Mouse (Mus musculus) lung, embryonic 15.5 days (tissue): ENCODE data around the gene Artn. TPM values are rescaled to one million over a fixed set of nuclear protein-coding genes. Genes with fewer than 3 reads are reported as not detected.

Experiments used
- ATAC-seq: fragments of 200-750 bp; cut with Nextera tagmentation; 2 replicates; pipeline ENCODE4 v1.8.0; 2017; ENCODE audit warnings: moderate number of reproducible peaks, borderline replicate concordance; ENCODE audit not compliant: low FRiP score, low TSS enrichment; ENCODE audit errors: extremely low read depth
- H3K27ac ChIP-seq: fragments of 300-500 bp; sonication (generic); 2 replicates; pipeline ENCODE4 v1.5.1; 2015; ENCODE audit warnings: moderate library complexity, mild to moderate bottlenecking, inconsistent platforms
- H3K27me3 ChIP-seq: fragments of 300-500 bp; sonication (generic); 2 replicates; pipeline ENCODE4 v1.6.1; 2015; ENCODE audit warnings: inconsistent platforms
- H3K36me3 ChIP-seq: fragments of 300-500 bp; sonication (generic); 2 replicates; pipeline ENCODE4 v1.6.1; 2015; ENCODE audit warnings: inconsistent platforms
- H3K4me1 ChIP-seq: fragments of 300-500 bp; sonication (generic); 2 replicates; pipeline ENCODE4 v1.6.1; 2015; ENCODE audit warnings: inconsistent platforms
- H3K4me2 ChIP-seq: fragments of 300-500 bp; sonication (generic); 2 replicates; pipeline ENCODE4 v1.6.1; 2015; ENCODE audit warnings: inconsistent platforms, mild to moderate bottlenecking, moderate library complexity
- H3K4me3 ChIP-seq: fragments of 300-500 bp; sonication (generic); 2 replicates; pipeline ENCODE4 v1.5.1; 2015; ENCODE audit warnings: mild to moderate bottlenecking, inconsistent platforms
- H3K9ac ChIP-seq: fragments of 300-500 bp; sonication (generic); 2 replicates; pipeline ENCODE4 v1.6.1; 2015; ENCODE audit warnings: inconsistent platforms
- H3K9me3 ChIP-seq: fragments of 300-500 bp; sonication (generic); 2 replicates; pipeline ENCODE4 v1.6.1; 2016; ENCODE audit warnings: inconsistent platforms
- WGBS: fragments of 180-500 bp; shearing (Covaris S2); methylation state at CpG from one replicate; pipeline ENCODE4 v1.1.7; 2015; 5-methylcytosine and 5-hydroxymethylcytosine counted together
- polyA plus RNA-seq: library from polyadenylated mRNA; unstranded; fragments of >200 nt; fragmentation: Nextera tagmentation; extraction: Ambion mirVana; gene quantifications from 2 replicates; pipeline ENCODE4 v1.2.1, GENCODE M21; 2015

Artn gene
- polyA plus RNA-seq, 1 experiment from 2014 or later, result 3.1 TPM

GRCm38 (mm10) chr4:117887133-117887532 is 42.4 kb downstream of the Artn start, which contains the start of gene Atp6v0b:
Atp6v0b (minus strand) TSS chr4:117887333.
- WGBS, result under 1% methylated on average over 37 of the region's 37 CpGs
- H3K9ac ChIP-seq, result peak within 1 kb of the TSS; percentile 84
- H3K27ac ChIP-seq, result no peak within 1 kb of the TSS
- no peaks in the 10 kb centered on the region for H3K27me3 ChIP-seq
- peaks cover 31% of the 10 kb centered on the region for H3K4me1 ChIP-seq
- peak within 1 kb of the TSS; percentile 97 for H3K4me2 ChIP-seq
- H3K36me3 ChIP-seq, result peaks cover 18% of the 10 kb centered on the region
- peak within 1 kb of the TSS; percentile 94 for H3K4me3 ChIP-seq
- peak; percentile 82 for ATAC-seq
- H3K9me3 ChIP-seq, result no peaks in the 10 kb centered on the region

DNA sequence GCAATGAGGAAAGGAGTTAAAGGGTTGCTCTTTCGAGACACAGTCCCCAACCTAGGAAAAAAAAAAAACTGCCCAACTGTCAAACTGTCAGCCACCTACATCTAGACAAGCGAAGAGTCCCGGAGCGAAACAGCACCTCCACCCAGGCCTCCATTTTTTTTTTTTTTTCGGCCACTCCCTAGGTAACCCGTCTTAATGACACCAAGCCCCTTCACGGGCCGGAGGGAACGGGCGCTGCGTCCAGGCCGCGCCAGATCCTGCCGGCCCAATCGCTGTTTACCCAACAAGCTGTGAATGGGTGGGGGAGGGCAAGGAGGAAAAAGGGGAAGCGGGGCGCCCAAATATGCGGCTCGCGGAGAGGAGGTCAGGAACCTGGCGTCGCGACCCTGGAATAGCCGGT is 42.9 kb downstream of the Artn start:
- Histone ChIP-seq H3K4me2 (peak overlapping the region; percentile 97), H3K27me3 (no peaks in the 10 kb centered on the region), H3K4me3 (peak overlapping the region; percentile 94), H3K9me3 (no peaks in the 10 kb centered on the region), H3K27ac (no peak overlapping the region), H3K4me1 (peaks cover 32% of the 10 kb centered on the region), H3K36me3 (peaks cover 18% of the 10 kb centered on the region), H3K9ac (peak overlapping the region; percentile 84)
- ATAC-seq, result peak; percentile 1; the same call in 1 of the 2 replicates
- 2% methylated on average over 24 of the region's 24 CpGs for WGBS

- WGBS, result 71% methylated on average over 9 of the region's 9 CpGs
- H3K4me2 ChIP-seq, result peak overlapping the region; percentile 97
- peaks cover 27% of the 10 kb centered on the region for H3K4me1 ChIP-seq
- no peak for ATAC-seq
- H3K4me3 ChIP-seq, result peak overlapping the region; percentile 94
- no peak overlapping the region for H3K27ac ChIP-seq
- H3K36me3 ChIP-seq, result peaks cover 18% of the 10 kb centered on the region
- no peaks in the 10 kb centered on the region for H3K27me3 ChIP-seq
- H3K9ac ChIP-seq, result peak overlapping the region; percentile 84; the same call in 1 of the 2 replicates
- H3K9me3 ChIP-seq, result no peaks in the 10 kb centered on the region
Measured at GRCm38 (mm10) chr4:117885994-117886393, 43.6 kb downstream of the Artn start.

- Histone ChIP-seq H3K4me1 (peaks cover 24% of the 10 kb centered on the region), H3K9me3 (no peaks in the 10 kb centered on the region), H3K4me2 (no peak overlapping the region), H3K4me3 (no peak overlapping the region), H3K9ac (no peak overlapping the region), H3K36me3 (peaks cover 18% of the 10 kb centered on the region), H3K27me3 (no peaks in the 10 kb centered on the region), H3K27ac (no peak overlapping the region)
- no peak for ATAC-seq
- WGBS, result 91% methylated on average over 10 of the region's 10 CpGs
Measured at GRCm38 (mm10) chr4:117885093-117885492, 44.5 kb downstream of the Artn start.

DNA sequence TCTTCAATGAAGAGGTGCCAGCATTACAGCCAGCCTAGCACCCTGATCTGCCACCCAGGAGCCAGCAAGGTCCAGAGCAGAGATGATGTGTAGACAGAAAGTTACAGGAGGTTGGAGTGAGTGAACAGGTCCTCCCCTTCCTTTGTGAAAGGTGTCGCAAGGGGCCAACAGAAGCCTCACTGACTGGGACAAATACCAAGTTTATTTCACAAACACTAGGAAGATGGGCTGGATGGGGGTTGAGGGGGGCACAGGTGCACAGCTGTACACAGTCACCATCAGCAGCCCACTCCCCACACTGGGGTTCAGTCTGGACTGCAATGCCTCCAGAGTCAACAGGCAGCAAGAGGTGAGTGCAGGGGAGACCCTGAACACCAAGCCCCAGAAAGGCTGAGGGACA is 45.4 kb downstream of the Artn start:
- Histone ChIP-seq H3K27me3 (no peaks in the 10 kb centered on the region), H3K36me3 (peaks cover 14% of the 10 kb centered on the region), H3K9me3 (no peaks in the 10 kb centered on the region), H3K4me1 (peaks cover 24% of the 10 kb centered on the region), H3K4me3 (peak overlapping the region; percentile 82; the same call in 1 of the 2 replicates), H3K9ac (no peak overlapping the region), H3K27ac (no peak overlapping the region), H3K4me2 (peak overlapping the region; percentile 91; the same call in 1 of the 2 replicates)
- WGBS, result 91% methylated on average over 1 of the region's 1 CpGs
- no peak for ATAC-seq

DNA sequence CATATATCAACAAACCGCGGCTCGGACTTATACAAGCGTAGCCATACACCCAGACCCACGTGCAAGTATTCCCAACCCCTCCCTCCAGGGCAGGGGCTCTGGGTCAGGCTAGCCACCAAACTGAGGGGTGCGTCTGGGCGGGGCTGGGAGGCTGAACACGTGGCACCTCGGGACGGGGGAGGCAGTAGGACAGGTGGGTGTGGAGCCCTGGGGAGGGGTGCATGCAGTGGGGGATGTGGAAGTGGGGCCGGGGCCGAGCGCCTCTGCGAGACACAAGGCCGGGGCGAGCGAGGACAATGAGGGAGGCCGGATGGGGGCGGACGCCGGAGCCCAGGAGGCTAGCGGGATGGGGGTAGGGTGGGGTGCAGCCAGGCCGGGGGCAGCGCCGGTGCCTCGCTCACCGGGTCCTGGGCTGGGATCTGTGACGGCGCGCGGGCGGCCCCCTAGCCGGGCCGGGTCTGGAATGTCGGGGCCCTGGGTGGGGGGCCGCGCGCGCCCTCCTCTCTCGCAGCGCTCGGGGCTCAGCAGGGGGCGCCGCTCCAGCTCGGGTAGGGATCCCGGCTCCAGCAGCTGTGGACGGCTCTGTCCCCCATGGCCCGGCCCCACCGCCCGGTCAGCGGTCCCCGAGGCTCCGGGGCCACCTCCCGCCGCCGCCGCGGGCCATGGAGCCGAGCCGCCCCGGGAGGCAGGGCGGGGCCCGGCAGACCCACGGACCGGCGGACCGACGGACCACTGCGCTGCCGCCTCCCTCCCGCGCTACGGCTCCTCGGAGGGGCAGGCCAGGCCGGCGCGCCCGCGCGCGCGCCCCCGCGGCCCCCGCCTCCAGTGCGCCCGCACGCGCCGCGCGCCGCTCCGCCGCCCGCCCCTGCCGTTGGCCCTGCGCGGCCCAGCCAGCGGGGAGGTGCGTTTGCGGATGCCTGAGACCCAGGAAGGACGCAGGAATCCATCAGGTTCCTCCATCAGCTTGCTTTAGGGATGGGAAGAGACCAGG is 46.6 kb downstream of the Artn start, which contains the start of gene B4galt2:
Gene B4galt2, minus strand, starts transcription at position 787 of the 991 bp plus-strand sequence.
- peak; percentile 65 for ATAC-seq
- H3K27ac ChIP-seq, result peak within 1 kb of the TSS; percentile 69

GRCm38 (mm10) chr4:117878703-117879102 is 50.9 kb downstream of the Artn start:
- Histone ChIP-seq H3K9ac (no peak overlapping the region), H3K4me2 (no peak overlapping the region), H3K36me3 (peaks cover 7% of the 10 kb centered on the region), H3K27me3 (no peaks in the 10 kb centered on the region), H3K27ac (no peak overlapping the region), H3K4me3 (no peak overlapping the region), H3K4me1 (peaks cover 13% of the 10 kb centered on the region), H3K9me3 (no peaks in the 10 kb centered on the region)
- 70% methylated on average over 5 of the region's 5 CpGs for WGBS
- ATAC-seq, result no peak

More for the DNA sequence above, 46.6 kb downstream of the Artn start, which contains the start of gene B4galt2:
- Histone ChIP-seq H3K4me2 (peak within 1 kb of the TSS; percentile 91), H3K36me3 (peaks cover 14% of the 10 kb centered on the region), H3K27me3 (no peaks in the 10 kb centered on the region), H3K4me1 (peaks cover 24% of the 10 kb centered on the region), H3K9ac (peak within 1 kb of the TSS; percentile 85), H3K4me3 (peak within 1 kb of the TSS; percentile 82), H3K9me3 (no peaks in the 10 kb centered on the region)
- WGBS, result under 1% methylated on average over 91 of the region's 103 CpGs

DNA sequence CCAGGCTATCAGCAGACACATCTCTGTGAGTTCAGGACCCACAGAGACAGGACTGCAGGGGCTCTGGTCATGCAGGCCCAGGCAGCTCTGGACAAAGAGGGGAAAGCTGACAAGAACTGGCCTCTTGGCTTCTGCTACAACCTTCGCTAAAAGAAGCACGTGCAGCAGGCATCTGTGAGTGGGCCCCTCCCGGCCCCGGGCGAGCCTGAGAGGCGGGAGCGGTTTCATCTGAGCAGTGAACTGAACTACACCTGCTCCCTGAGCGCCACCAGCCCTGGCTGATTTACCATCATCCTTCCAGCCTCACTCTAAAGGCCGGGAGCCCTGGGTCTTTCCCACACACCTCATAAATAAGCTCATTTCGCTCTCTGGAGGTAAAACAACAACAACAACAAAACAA is 51.3 kb downstream of the Artn start:
- Histone ChIP-seq H3K4me1 (peaks cover 9% of the 10 kb centered on the region; the same call in 1 of the 2 replicates), H3K27ac (no peak overlapping the region), H3K4me3 (no peak overlapping the region), H3K9me3 (no peaks in the 10 kb centered on the region), H3K36me3 (peaks cover 10% of the 10 kb centered on the region), H3K9ac (no peak overlapping the region), H3K4me2 (no peak overlapping the region), H3K27me3 (no peaks in the 10 kb centered on the region)
- no peak for ATAC-seq
- 59% methylated on average over 10 of the region's 10 CpGs for WGBS

Other genes with a start within 250 kb of the Artn start
- gene Dmap1, start 247.5 kb downstream of the Artn start, polyA plus RNA-seq, result 58.7 and 60.3 TPM in 2 replicates
- gene Gm12845, start 205.4 kb downstream of the Artn start, polyA plus RNA-seq, result not detected in 2 replicates
- not detected in 2 replicates for gene Klf17, start 164.1 kb downstream of the Artn start, polyA plus RNA-seq
- 8.0 and 8.9 TPM in 2 replicates for gene Slc6a9, start 95.3 kb downstream of the Artn start, polyA plus RNA-seq
- 0.73 and 1.9 TPM in 2 replicates for gene Ccdc24, start 57.2 kb downstream of the Artn start, polyA plus RNA-seq
- gene B4galt2, start 46.3 kb downstream of the Artn start, polyA plus RNA-seq, result 16.4 and 16.5 TPM in 2 replicates
- 177 and 185 TPM in 2 replicates for gene Atp6v0b, start 42.4 kb downstream of the Artn start, polyA plus RNA-seq
- 18.2 and 19.3 TPM in 2 replicates for gene Dph2, start 37.7 kb downstream of the Artn start, polyA plus RNA-seq
- gene Ipo13, start 14.8 kb downstream of the Artn start, polyA plus RNA-seq, result 37.9 and 41.2 TPM in 2 replicates
- 8.1 and 9.1 TPM in 2 replicates for gene St3gal3, start 205.2 kb upstream of the Artn start, polyA plus RNA-seq